Mouse (Mus musculus) heart, adult 2 months (tissue): ENCODE results near the gene Gm20517. TPM values are rescaled to one million over a fixed set of nuclear protein-coding genes. Genes with fewer than 3 reads are reported as not detected.
"Not testable (repeated sequence)": the region's sequence is repeated elsewhere in the genome, so short reads cannot be mapped to it uniquely, and the experiment has no call there.

Experiments used
- DNase-seq, 2 experiments: peaks; one replicate each; pipeline ENCODE4 v3.0.0; 2021
- H3K27ac ChIP-seq: fragments of 200-600 bp; 2 replicates; pipeline ENCODE4 v1.8.1; 2022
- H3K27me3 ChIP-seq: fragments of 200-500 bp; 2 replicates; pipeline ENCODE4 v1.6.1; 2012; ENCODE audit warnings: mild to moderate bottlenecking, low read length, inconsistent platforms, mixed read lengths; ENCODE audit not compliant: control insufficient read depth, insufficient read depth
- H3K36me3 ChIP-seq: fragments of 200-500 bp; 2 replicates; pipeline ENCODE4 v1.6.1; 2012; ENCODE audit warnings: low read length, inconsistent platforms; ENCODE audit not compliant: control insufficient read depth, insufficient read depth
- H3K4me1 ChIP-seq: fragments of 200-500 bp; 2 replicates; pipeline ENCODE4 v1.6.1; 2011; ENCODE audit warnings: low read length; ENCODE audit not compliant: control insufficient read depth, insufficient read depth
- H3K4me3 ChIP-seq: fragments of 200-600 bp; 2 replicates; pipeline ENCODE4 v1.8.1; 2022
- H3K79me2 ChIP-seq: fragments of 200-500 bp; replicated peaks from 2 replicates; pipeline ENCODE4 v1.6.1; 2012; ENCODE audit warnings: mild to moderate bottlenecking, inconsistent platforms, low read length, moderate library complexity, mixed read lengths; ENCODE audit not compliant: control insufficient read depth, insufficient read depth
- H3K9ac ChIP-seq: fragments of 200-500 bp; 2 replicates; pipeline ENCODE4 v1.6.1; 2012; ENCODE audit warnings: low read depth, mild to moderate bottlenecking, control low read depth, inconsistent platforms, low read length, mixed read lengths
- CTCF ChIP-seq: fragments of 200-600 bp; IDR thresholded peaks from 2 replicates; pipeline ENCODE4 v1.8.1; 2022; ENCODE audit warnings: antibody characterized with exemption, mild to moderate bottlenecking, moderate library complexity
- EP300 ChIP-seq: fragments of 200-500 bp; IDR thresholded peaks from 2 replicates; pipeline ENCODE4 v1.6.1; 2011; ENCODE audit warnings: low read depth, low read length, control low read depth; ENCODE audit not compliant: insufficient read depth
- POLR2A ChIP-seq: fragments of 200-500 bp; IDR thresholded peaks from 2 replicates; pipeline ENCODE4 v1.6.1; 2011; ENCODE audit warnings: mild to moderate bottlenecking, low read depth, low read length, control low read depth; ENCODE audit not compliant: insufficient read depth
- WGBS: fragments of 180-500 bp; shearing (Covaris S2); methylation state at CpG from one replicate; pipeline ENCODE4 v1.1.7; 2018; 5-methylcytosine and 5-hydroxymethylcytosine counted together
- intact Hi-C: fragments of 180-260 bp; cut with DNase I; formaldehyde crosslinking; loops from one replicate; pipeline ENCODE4 v1.15.1; 2025
- polyA plus RNA-seq: library from polyadenylated mRNA; depleted of rRNA; stranded (reverse); fragments of >200 nt; gene quantifications from 2 replicates; pipeline ENCODE4 v1.2.3, GENCODE M21; 2012
- total RNA-seq, 2 experiments: library from RNA; stranded (reverse); gene quantifications; 2 replicates each; pipeline ENCODE4 v1.2.3; 2021

The Gm20517 gene
- total and polyA plus RNA-seq, 3 experiments: 0.27 to 2.8 (median 2.8) TPM

GRCm38 (mm10) chr17:47618556-47619311 is 7.3 kb downstream of the Gm20517 start:
- intact Hi-C loops: loop anchor here (10.0 kb wide), 1 partner anchor 254 kb away; the partner anchor contains the start of gene Mrps10
- peak in 1 of 2 experiments; percentile 14 for DNase-seq
- H3K4me3 ChIP-seq: no peak overlapping the region
- TF ChIP-seq EP300 (no peak), POLR2A (no peak), CTCF (no peak)
- H3K36me3 ChIP-seq: no peaks in the 10 kb centered on the region
- WGBS: 86% methylated on average over 13 of the region's 13 CpGs
- no peak overlapping the region for H3K27ac ChIP-seq
- no peaks in the 10 kb centered on the region; the same call in 1 of the 2 replicates for H3K79me2 ChIP-seq
- no peaks in the 10 kb centered on the region for H3K27me3 ChIP-seq
- no peak overlapping the region for H3K9ac ChIP-seq
- H3K4me1 ChIP-seq: no peaks in the 10 kb centered on the region

GRCm38 (mm10) chr17:47622912-47623554 is 11.6 kb downstream of the Gm20517 start:
- Histone ChIP-seq H3K4me1 (no peaks in the 10 kb centered on the region), H3K27me3 (no peaks in the 10 kb centered on the region), H3K36me3 (peaks cover 2% of the 10 kb centered on the region), H3K79me2 (no peaks in the 10 kb centered on the region), H3K27ac (no peak overlapping the region), H3K9ac (no peak overlapping the region), H3K4me3 (no peak overlapping the region)
- DNase-seq: no peak
- TF ChIP-seq POLR2A: no peak
- no peak for TF ChIP-seq CTCF
- no peak for TF ChIP-seq EP300
- 96% methylated on average over 14 of the region's 14 CpGs for WGBS
- intact Hi-C loops: no loop called here

GRCm38 (mm10) chr17:47624572-47624971 is 13.2 kb downstream of the Gm20517 start:
- H3K27ac ChIP-seq, intact Hi-C loops, H3K36me3 ChIP-seq, DNase-seq, H3K79me2 ChIP-seq, H3K4me3 ChIP-seq, H3K9ac ChIP-seq, H3K27me3 ChIP-seq, H3K4me1 ChIP-seq: not testable (repeated sequence)
- WGBS: 94% methylated on average over 5 of the region's 5 CpGs

GRCm38 (mm10) chr17:47625088-47625487 is 13.7 kb downstream of the Gm20517 start:
- peak; percentile 54; the same call in 1 of the 2 replicates for TF ChIP-seq EP300
- peak; percentile 32 for TF ChIP-seq CTCF
- no peak for TF ChIP-seq POLR2A
- Histone ChIP-seq H3K79me2 (no peaks in the 10 kb centered on the region), H3K36me3 (peaks cover 2% of the 10 kb centered on the region), H3K4me1 (peaks cover 1% of the 10 kb centered on the region), H3K27ac (peak overlapping the region; percentile 60), H3K27me3 (no peaks in the 10 kb centered on the region), H3K4me3 (no peak overlapping the region), H3K9ac (no peak overlapping the region)
- peak in 1 of 2 experiments; percentile 27 for DNase-seq
- intact Hi-C loops: no loop called here
- 72% methylated on average over 2 of the region's 2 CpGs for WGBS

GRCm38 (mm10) chr17:47626031-47626430 is 14.6 kb downstream of the Gm20517 start:
- TF ChIP-seq EP300 (no peak), CTCF (no peak), POLR2A (no peak)
- Histone ChIP-seq H3K27ac (no peak overlapping the region), H3K9ac (no peak overlapping the region), H3K27me3 (no peaks in the 10 kb centered on the region), H3K79me2 (no peaks in the 10 kb centered on the region), H3K4me1 (peaks cover 1% of the 10 kb centered on the region), H3K36me3 (peaks cover 2% of the 10 kb centered on the region), H3K4me3 (no peak overlapping the region)
- WGBS: 81% methylated on average over 5 of the region's 5 CpGs
- no peak for DNase-seq
- intact Hi-C loops: no loop called here

- 86% methylated on average over 2 of the region's 2 CpGs for WGBS
- no peak for DNase-seq
- Histone ChIP-seq H3K79me2 (no peaks in the 10 kb centered on the region), H3K4me3 (no peak overlapping the region), H3K27me3 (no peaks in the 10 kb centered on the region), H3K36me3 (peaks cover 2% of the 10 kb centered on the region), H3K9ac (no peak overlapping the region), H3K27ac (no peak overlapping the region), H3K4me1 (peaks cover 1% of the 10 kb centered on the region)
- intact Hi-C loops: no loop called here
- TF ChIP-seq CTCF (0 out of 2 replicates have a peak, but pooled peaks have one; percentile 5), EP300 (no peak)
Measured at GRCm38 (mm10) chr17:47627791-47628190, 16.4 kb downstream of the Gm20517 start.
